Mouse (Mus musculus): ENCODE results near the gene Dus4l. TPM values are rescaled to one million over a fixed set of nuclear protein-coding genes. Genes with fewer than 3 reads are reported as not detected.

Gene Dus4l
- 11.8 and 12.0 TPM in 2 replicates for polyA plus RNA-seq (2016; fragmentation: Nextera tagmentation; extraction: Ambion mirVana)

GRCm38 (mm10) chr12:31654197-31654964, at the start of gene Dus4l, which contains the start of gene Cog5:
Gene Dus4l (minus strand): TSS chr12:31654826.
Gene Cog5 (plus strand): TSS chr12:31654869.
- Histone ChIP-seq H3K27me3 (ENCODE audit: low read depth, poor library complexity, severe bottlenecking) (no peaks in the 10 kb centered on the region), H3K27ac (peak within 1 kb of the TSS; percentile 93), H3K4me3 (peak within 1 kb of the TSS; percentile 91), H3K9me3 (replicated peaks) (no peaks in the 10 kb centered on the region), H3K4me1 (peaks cover 14% of the 10 kb centered on the region), H3K36me3 (peaks cover 12% of the 10 kb centered on the region)
- DNase-seq (ENCODE audit: low spot score) = peak; percentile 99
- WGBS = under 1% methylated on average over 47 of the region's 47 CpGs

- 80% methylated on average over 6 of the region's 6 CpGs for WGBS
- no peak for DNase-seq (ENCODE audit: low spot score)
- H3K4me3 ChIP-seq = no peak overlapping the region
- H3K27me3 ChIP-seq (ENCODE audit: low read depth, poor library complexity, severe bottlenecking) = no peaks in the 10 kb centered on the region
- no peaks in the 10 kb centered on the region for H3K4me1 ChIP-seq
- H3K27ac ChIP-seq = no peak overlapping the region
- H3K9me3 ChIP-seq (replicated peaks) = no peaks in the 10 kb centered on the region
- no peaks in the 10 kb centered on the region for H3K36me3 ChIP-seq
Measured at GRCm38 (mm10) chr12:31703904-31704303, 49.3 kb upstream of the Dus4l start.

DNA sequence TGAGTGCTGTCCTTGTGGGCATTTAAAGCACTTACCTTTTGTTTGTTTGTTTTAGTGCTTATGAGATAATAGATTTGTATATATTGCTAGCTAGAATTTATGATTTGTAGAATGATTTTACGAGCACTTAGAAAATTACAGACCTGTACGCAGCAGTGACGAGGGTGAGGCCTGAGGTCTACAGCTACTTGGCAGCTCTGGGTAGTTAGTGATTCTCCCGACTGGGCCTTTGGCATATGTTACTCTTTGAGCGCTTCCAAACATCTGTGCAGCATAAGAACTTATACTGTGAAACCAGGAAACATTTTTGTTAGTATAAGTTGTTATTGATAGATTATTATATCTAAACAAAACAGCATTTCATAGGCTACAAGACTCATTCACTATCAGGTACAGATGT, 46.8 kb upstream of the Dus4l start:
- H3K27me3 ChIP-seq (ENCODE audit: low read depth, poor library complexity, severe bottlenecking) = no peaks in the 10 kb centered on the region
- no peak overlapping the region for H3K27ac ChIP-seq
- WGBS = 77% methylated on average over 5 of the region's 5 CpGs

DNA sequence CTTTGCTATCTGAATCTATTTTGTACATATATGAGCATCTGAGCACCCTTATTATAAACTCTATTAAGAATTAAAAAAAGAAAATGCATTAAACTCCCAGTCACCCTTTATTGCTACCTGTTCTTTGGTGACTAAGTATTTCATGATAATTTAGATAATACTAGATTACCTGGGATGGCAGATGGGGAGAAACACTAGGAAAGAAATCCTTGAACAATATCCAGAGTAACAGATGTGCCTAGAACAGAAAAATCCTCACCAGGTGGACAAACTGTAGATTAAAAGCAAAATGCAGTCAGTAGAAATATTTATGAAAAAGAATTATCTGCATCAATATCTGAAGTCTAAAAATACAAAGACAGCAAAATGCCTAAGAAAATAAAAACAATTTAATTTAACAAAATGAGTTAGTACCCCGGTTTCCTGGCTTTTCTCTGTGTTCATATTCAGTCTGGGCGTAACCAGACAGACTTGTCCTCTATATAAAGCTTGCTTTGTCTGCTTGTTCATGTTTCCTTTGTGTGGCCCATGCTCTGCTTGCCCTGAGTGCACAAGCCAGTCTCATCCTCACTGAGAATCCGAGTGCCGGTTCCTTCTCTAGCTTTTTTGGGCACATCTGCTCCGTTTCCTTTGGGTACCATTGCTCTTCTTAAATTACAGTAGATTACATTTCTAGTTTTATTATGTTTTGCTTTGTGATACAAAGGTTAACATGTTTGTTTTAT, 46.2 kb upstream of the Dus4l start:
- no peaks in the 10 kb centered on the region for H3K27me3 ChIP-seq (ENCODE audit: low read depth, poor library complexity, severe bottlenecking)
- DNase-seq (ENCODE audit: low spot score) = no peak
- H3K4me1 ChIP-seq = no peaks in the 10 kb centered on the region
- 81% methylated on average over 5 of the region's 5 CpGs for WGBS
- no peak overlapping the region for H3K27ac ChIP-seq
- H3K36me3 ChIP-seq = peaks cover 19% of the 10 kb centered on the region
- H3K9me3 ChIP-seq (replicated peaks) = peaks cover 2% of the 10 kb centered on the region; the same call in 1 of the 2 replicates
- H3K4me3 ChIP-seq = no peak overlapping the region

More for the DNA sequence above, 46.8 kb upstream of the Dus4l start:
- Histone ChIP-seq H3K36me3 (peaks cover 19% of the 10 kb centered on the region), H3K9me3 (replicated peaks) (peaks cover 2% of the 10 kb centered on the region; the same call in 1 of the 2 replicates), H3K4me3 (no peak overlapping the region), H3K4me1 (no peaks in the 10 kb centered on the region)
- no peak for DNase-seq (ENCODE audit: low spot score)

DNA sequence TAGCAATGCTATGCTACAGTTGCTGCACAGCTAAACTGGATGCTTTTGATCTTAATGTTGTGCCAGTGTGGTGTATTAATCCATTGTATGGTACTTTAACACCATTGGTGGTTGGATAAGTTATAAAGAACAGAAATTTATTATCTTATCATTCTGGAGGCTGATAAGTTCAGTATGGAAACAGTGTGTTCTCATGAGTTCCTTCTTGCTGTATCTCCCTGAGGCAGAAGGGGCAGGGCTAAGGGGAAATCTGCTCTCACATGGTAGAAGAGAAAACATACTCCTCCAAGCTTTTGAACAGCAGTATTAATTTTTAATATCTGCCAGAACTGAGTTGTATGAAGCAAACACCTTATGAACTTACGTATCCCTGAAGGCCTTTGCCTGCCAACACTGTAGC, 38.7 kb upstream of the Dus4l start:
- H3K4me1 ChIP-seq = no peaks in the 10 kb centered on the region
- H3K27ac ChIP-seq = no peak overlapping the region
- peaks cover 2% of the 10 kb centered on the region; the same call in 1 of the 2 replicates for H3K9me3 ChIP-seq (replicated peaks)
- DNase-seq (ENCODE audit: low spot score) = no peak
- H3K36me3 ChIP-seq = peaks cover 17% of the 10 kb centered on the region
- no peak overlapping the region for H3K4me3 ChIP-seq
- 90% methylated on average over 1 of the region's 1 CpGs for WGBS
- no peaks in the 10 kb centered on the region for H3K27me3 ChIP-seq (ENCODE audit: low read depth, poor library complexity, severe bottlenecking)

GRCm38 (mm10) chr12:31686679-31687078, 32.1 kb upstream of the Dus4l start:
- Histone ChIP-seq H3K4me3 (no peak overlapping the region), H3K27me3 (ENCODE audit: low read depth, poor library complexity, severe bottlenecking) (no peaks in the 10 kb centered on the region), H3K4me1 (no peaks in the 10 kb centered on the region), H3K36me3 (peaks cover 6% of the 10 kb centered on the region), H3K27ac (no peak overlapping the region), H3K9me3 (replicated peaks) (no peaks in the 10 kb centered on the region)
- 96% methylated on average over 3 of the region's 3 CpGs for WGBS
- no peak for DNase-seq (ENCODE audit: low spot score)

DNA sequence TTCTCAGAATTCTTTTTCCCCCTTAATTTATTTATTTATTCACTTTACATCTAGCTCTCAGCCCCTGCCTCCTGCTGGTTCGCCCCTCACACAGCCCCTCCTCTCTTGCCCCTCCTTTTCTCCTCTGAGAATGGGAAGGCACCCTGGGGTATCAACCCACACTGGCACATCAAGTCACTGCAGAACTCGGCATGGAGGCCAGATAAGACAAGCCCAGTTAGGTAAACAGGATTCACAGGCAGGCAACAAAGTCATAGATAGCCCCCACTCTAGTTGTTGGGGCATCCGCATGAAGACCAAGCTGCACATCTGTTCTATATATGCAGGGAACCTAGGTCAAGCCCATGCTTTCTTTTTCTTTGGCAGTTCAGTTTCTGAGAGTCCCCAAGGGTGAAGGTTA, 12.6 kb upstream of the Dus4l start:
- Histone ChIP-seq H3K9me3 (replicated peaks) (no peaks in the 10 kb centered on the region), H3K4me1 (no peaks in the 10 kb centered on the region), H3K4me3 (no peak overlapping the region), H3K27me3 (ENCODE audit: low read depth, poor library complexity, severe bottlenecking) (no peaks in the 10 kb centered on the region), H3K36me3 (peaks cover 70% of the 10 kb centered on the region), H3K27ac (no peak overlapping the region)
- 78% methylated on average over 3 of the region's 3 CpGs for WGBS
- no peak for DNase-seq (ENCODE audit: low spot score)

GRCm38 (mm10) chr12:31665999-31666398, 11.4 kb upstream of the Dus4l start:
- 83% methylated on average over 6 of the region's 6 CpGs for WGBS
- Histone ChIP-seq H3K4me1 (no peaks in the 10 kb centered on the region), H3K27me3 (ENCODE audit: low read depth, poor library complexity, severe bottlenecking) (no peaks in the 10 kb centered on the region), H3K36me3 (peaks cover 67% of the 10 kb centered on the region), H3K4me3 (no peak overlapping the region), H3K9me3 (replicated peaks) (no peaks in the 10 kb centered on the region), H3K27ac (no peak overlapping the region)
- DNase-seq (ENCODE audit: low spot score) = no peak

DNA sequence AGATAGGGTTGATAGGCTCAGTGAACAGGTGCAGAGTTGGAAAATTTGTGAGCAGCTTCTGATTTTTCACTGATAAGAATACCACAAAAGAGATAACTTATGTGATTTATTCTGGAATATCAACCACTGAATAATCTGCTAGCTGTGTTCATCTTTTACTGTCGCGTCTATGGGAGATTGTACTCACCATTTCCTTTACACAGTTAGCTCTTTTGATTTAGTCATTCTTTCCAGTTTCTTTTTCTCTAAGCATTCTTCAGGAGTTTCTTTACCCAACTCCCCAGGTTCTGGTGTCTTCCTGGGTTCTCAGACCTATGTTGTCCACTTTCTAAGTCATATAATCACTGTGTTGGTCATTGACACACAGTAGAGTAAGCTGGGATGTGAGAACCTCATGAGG, 2.2 kb upstream of the Dus4l start:
- no peaks in the 10 kb centered on the region for H3K9me3 ChIP-seq (replicated peaks)
- peaks cover 14% of the 10 kb centered on the region for H3K4me1 ChIP-seq
- no peaks in the 10 kb centered on the region for H3K27me3 ChIP-seq (ENCODE audit: low read depth, poor library complexity, severe bottlenecking)
- no peak for DNase-seq (ENCODE audit: low spot score)
- H3K36me3 ChIP-seq = peaks cover 4% of the 10 kb centered on the region
- 93% methylated on average over 2 of the region's 2 CpGs for WGBS
- H3K4me3 ChIP-seq = no peak overlapping the region
- H3K27ac ChIP-seq = no peak overlapping the region

- under 1% methylated on average over 29 of the region's 29 CpGs for WGBS
- Histone ChIP-seq H3K27ac (peak overlapping the region; percentile 93), H3K9me3 (replicated peaks) (no peaks in the 10 kb centered on the region), H3K36me3 (peaks cover 6% of the 10 kb centered on the region), H3K4me1 (peaks cover 14% of the 10 kb centered on the region), H3K4me3 (peak overlapping the region; percentile 91), H3K27me3 (ENCODE audit: low read depth, poor library complexity, severe bottlenecking) (no peaks in the 10 kb centered on the region)
- no peak for DNase-seq (ENCODE audit: low spot score)
Measured at GRCm38 (mm10) chr12:31654965-31655477, 395 bp upstream of the Dus4l start.

DNA sequence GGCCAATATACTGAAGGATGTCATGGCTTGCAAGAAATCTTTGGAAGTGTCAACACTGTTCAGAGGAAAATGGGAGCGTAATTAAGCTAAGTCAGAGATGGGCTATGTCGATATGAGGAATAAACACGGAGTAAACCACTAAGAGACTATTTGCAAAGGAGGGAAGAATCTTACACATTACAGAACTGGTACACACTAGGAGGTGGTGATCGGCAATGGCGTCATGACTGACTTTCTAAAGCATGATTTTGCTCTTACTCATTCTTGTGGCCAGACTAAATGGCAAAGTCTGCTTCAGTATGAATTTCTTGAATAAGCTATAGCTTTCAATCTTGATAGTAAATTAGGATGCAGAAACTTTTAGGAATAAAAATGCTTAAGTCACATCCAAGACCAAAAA, 1.0 kb downstream of the Dus4l start:
- no peak for DNase-seq (ENCODE audit: low spot score)

GRCm38 (mm10) chr12:31635240-31635607, 19.4 kb downstream of the Dus4l start:
- 98% methylated on average over 3 of the region's 3 CpGs for WGBS
- peak overlapping the region; percentile 64 for H3K4me3 ChIP-seq
- H3K27ac ChIP-seq = peak overlapping the region; percentile 92

More for the DNA sequence above, 1.0 kb downstream of the Dus4l start:
- H3K27ac ChIP-seq = no peak overlapping the region; the same call in 1 of the 2 replicates
- no peaks in the 10 kb centered on the region for H3K9me3 ChIP-seq (replicated peaks)
- WGBS = 82% methylated on average over 5 of the region's 5 CpGs
- H3K36me3 ChIP-seq = peaks cover 13% of the 10 kb centered on the region
- H3K4me3 ChIP-seq = peak overlapping the region; percentile 91
- no peaks in the 10 kb centered on the region for H3K27me3 ChIP-seq (ENCODE audit: low read depth, poor library complexity, severe bottlenecking)
- peaks cover 14% of the 10 kb centered on the region for H3K4me1 ChIP-seq

More at GRCm38 (mm10) chr12:31635240-31635607, 19.4 kb downstream of the Dus4l start:
- peaks cover 5% of the 10 kb centered on the region for H3K36me3 ChIP-seq
- no peaks in the 10 kb centered on the region for H3K9me3 ChIP-seq (replicated peaks)
- H3K4me1 ChIP-seq = peaks cover 17% of the 10 kb centered on the region
- DNase-seq (ENCODE audit: low spot score) = no peak
- H3K27me3 ChIP-seq (ENCODE audit: low read depth, poor library complexity, severe bottlenecking) = no peaks in the 10 kb centered on the region
